Mouse (Mus musculus) heart, postnatal 0 days (tissue): ENCODE data around the gene Sh2d3c.
A peak's percentile ranks its signal among the peaks of the same experiment; 100 is the strongest.

ENCODE experiments used
- CTCF ChIP-seq: IDR thresholded peaks from 2 replicates; pipeline ENCODE4 v1.5.1; 2016; ENCODE audit warnings: antibody characterized with exemption, control low read depth, low read depth
- EP300 ChIP-seq: IDR thresholded peaks from 2 replicates; pipeline ENCODE4 v1.6.1; 2016; ENCODE audit warnings: antibody characterized with exemption, low read depth

GRCm38 (mm10) chr2:32689420-32689819 is 31.4 kb upstream of the Sh2d3c start:
- TF ChIP-seq CTCF (peak; percentile 100), EP300 (no peak)
